8 mouse cellular contexts compared by ENCODE assay signal in the genomic region with DNA sequence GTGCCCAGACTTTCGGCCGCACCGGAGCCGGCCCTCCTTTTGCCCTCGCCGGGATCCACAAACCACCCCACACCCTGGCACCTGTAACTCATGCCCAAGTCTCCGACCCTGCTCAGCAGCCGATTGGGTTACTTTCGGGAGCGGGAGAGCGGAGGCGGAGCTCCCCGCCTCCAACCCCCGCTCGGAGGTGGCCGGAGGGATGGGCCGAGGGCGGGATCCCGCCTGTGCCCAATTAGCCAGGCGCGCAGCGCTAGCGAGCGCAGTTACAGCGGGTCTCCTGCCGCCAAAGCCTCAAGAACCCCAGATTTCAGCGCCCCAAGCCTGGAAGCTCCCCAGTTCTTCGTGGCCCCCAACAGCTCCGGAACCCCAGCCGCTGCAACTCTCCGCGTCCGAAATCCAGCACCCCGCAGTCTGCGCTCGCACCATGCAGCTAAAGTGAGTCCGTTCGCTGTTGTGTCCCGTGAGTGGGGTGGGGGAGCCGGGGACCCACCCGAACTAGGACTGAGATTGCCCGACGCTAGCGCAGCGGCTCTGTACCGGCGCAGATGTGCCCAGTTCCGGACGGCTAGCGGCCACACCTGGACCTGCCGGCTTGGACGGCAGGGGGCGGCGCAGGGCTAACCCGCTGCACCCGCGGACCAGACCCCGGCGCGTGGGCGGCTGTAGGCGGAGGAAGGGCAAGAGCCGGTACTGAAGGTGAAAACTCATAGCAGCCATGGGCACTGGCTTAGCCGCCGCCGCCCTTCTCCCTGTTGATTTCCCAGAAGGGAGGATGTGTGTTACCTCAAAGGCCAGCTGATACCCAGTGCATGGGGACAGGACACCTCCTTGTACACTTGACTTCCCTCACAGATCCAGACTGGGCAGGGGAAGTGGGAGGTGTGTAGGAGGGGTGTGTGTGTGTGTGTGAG. TPM values are rescaled to one million over a fixed set of nuclear protein-coding genes. Genes with fewer than 3 reads are reported as not detected.
A peak's percentile ranks its signal among the peaks of the same experiment; 100 is the strongest.
DNase-seq lines count a peak whose midpoint lies in the region.

A gene (plus strand): TSS at position 202 of the 911 bp plus-strand sequence.

- H3K27me3 ChIP-seq in megakaryocyte, embryonic 14.5 days (replicated peaks) = peaks cover 79% of the 10 kb centered on the region

- intact Hi-C loops in left cerebral cortex, postnatal 10 days (cut with DNase I) = no loop called here

- H3K36me3 ChIP-seq in megakaryocyte, embryonic 14.5 days (replicated peaks; ENCODE audit: low read length) = no peaks in the 10 kb centered on the region

- H3K4me3 ChIP-seq in megakaryocyte, embryonic 14.5 days (replicated peaks) = peak within 1 kb of the TSS; percentile 91

- peak; percentile 89 for DNase-seq in ZHBTc4 (ENCODE audit: low read depth, low spot score)
- DNase-seq in cerebellum, postnatal 36 days = peak; percentile 55 to 69
- peak; percentile 80 for DNase-seq in gastrocnemius, postnatal 25 days
- DNase-seq in hindlimb bud, embryonic 11.5 days (ENCODE audit: extremely low spot score, low read depth, low spot score) = peak; percentile 33
- peak; percentile 5 to 88 for DNase-seq in left cerebral cortex, postnatal 10 days (ENCODE audit: extremely low spot score in 1 of 2, low spot score in 2 of 2)
- peak; percentile 51 to 65 for DNase-seq in right cerebral cortex, postnatal 10 days (ENCODE audit: low spot score in 2 of 2)
- DNase-seq in urinary bladder, postnatal 14 days (ENCODE audit: low spot score) = peak; percentile 86

- no peaks in the 10 kb centered on the region for H3K9me3 ChIP-seq in megakaryocyte, embryonic 14.5 days

- H3K4me1 ChIP-seq in megakaryocyte, embryonic 14.5 days = peaks cover 31% of the 10 kb centered on the region

RNA-seq across cellular contexts. Expression of the gene that starts here (rescaled TPM):
- 1 to 10 TPM; 1.3 to 1.7 TPM for total RNA-seq in gastrocnemius, postnatal 25 days (2021)
- 1 to 10 TPM; 1.4 to 1.9 TPM for total RNA-seq in left cerebral cortex, postnatal 10 days (2021)
- 0.74 and 1.4 TPM in 2 replicates for polyA plus RNA-seq in megakaryocyte, embryonic 14.5 days (2012; ENCODE audit: insufficient read depth, low replicate concordance)

Comparison
In these comparisons a context has a peak if more than half of its experiments do, and no peak if none do; other contexts are left out.
1. Peak in every context shown above with its lines: DNase-seq and H3K4me3 ChIP-seq.
2. DNase-seq: peak in every context shown above with its lines; median percentile 89 in ZHBTc4; 86 in urinary bladder, postnatal 14 days; 80 in gastrocnemius, postnatal 25 days; 62 in cerebellum, postnatal 36 days; 58 in right cerebral cortex, postnatal 10 days; 46 in left cerebral cortex, postnatal 10 days; 33 in hindlimb bud, embryonic 11.5 days.